Mouse (Mus musculus) liver, adult (tissue): ENCODE measurements around the gene Celf6.

ENCODE experiments used
- GATA4 ChIP-seq: IDR thresholded peaks from 2 replicates; pipeline ENCODE4 v1.6.1; 2014; ENCODE audit warnings: mild to moderate bottlenecking, low read length; ENCODE audit not compliant: insufficient replicate concordance

The Celf6 gene

DNA sequence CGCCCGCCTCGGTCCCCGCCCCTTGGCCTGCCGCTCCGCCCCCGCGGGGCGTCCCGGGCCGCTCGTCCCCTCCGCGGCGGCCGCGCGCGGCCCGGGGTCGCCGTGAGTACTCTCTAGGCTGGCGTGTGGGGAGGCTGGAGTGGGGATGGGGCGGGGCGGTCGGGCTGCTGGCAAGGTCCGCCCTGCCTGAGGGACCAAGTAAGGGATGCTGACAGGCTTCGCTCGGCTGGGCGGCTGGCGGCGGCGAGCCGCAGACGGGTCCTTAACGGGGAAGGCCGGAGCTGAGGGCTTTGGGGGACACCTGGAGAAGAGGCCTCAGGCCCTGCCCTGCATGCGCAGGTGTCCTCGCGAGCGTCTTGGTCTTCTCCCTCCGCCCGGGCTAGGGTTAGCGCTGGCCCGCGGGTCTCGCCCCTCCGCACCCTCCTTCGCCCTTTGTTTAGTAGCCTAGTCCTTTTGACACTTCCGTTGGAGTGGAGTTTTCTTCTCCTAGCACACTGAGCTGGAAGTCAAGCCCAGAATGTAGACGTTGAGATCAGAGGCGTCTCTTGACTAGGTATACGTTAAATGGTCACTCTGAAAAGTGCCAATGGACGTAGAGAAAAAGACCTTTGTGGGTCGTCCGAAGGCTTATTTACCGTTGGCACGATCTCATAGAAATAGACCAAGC, 39.7 kb downstream of the Celf6 start:
- TF ChIP-seq GATA4, result no peak

- TF ChIP-seq GATA4, result no peak
Observed at GRCm38 (mm10) chr9:59638372-59638771, 60.7 kb downstream of the Celf6 start.

DNA sequence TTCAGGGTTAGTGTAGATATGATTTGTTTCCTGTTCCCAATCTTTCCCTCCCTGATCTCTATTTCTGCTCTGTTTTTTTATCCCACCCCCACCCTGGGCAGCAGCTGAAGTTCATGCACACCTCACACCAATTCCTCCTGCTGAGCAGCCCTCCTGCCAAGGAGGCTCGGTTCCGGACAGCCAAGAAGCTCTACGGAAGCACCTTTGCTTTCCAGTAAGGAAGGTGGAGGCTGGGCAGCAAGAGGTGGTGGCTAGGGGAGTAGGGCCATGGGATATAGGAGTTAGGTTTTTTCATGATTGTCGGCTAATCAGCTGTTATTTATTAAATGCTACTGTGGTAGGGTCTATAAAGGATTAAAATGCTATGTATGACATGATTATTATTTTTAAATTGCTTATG, 62.2 kb downstream of the Celf6 start:
- TF ChIP-seq GATA4, result no peak

GRCm38 (mm10) chr9:59641320-59641719, 63.6 kb downstream of the Celf6 start:
- TF ChIP-seq GATA4, result no peak

- TF ChIP-seq GATA4, result no peak
Observed at GRCm38 (mm10) chr9:59649911-59650310, 72.2 kb downstream of the Celf6 start.

DNA sequence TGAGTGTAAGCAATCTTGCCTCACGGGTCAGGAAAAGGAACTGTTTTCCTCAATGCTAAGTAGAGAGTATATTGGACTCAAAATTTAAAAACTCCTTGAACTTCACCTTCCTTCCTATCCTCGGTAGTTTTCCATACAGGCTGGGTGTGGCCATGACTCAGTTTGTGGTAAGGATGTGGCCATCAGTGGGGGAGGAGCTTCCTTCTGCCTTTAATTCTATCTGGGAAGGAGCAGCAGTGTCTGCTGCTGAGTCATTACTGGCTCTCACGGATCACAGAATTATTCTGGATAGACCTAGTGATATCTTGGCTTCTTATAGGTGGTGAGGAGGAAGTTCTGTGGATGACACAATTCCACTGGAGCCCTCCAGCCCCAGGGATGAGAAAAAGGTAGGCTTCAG, 75.7 kb downstream of the Celf6 start:
- TF ChIP-seq GATA4, result no peak

- no peak for TF ChIP-seq GATA4
Observed at GRCm38 (mm10) chr9:59654450-59654983, 76.8 kb downstream of the Celf6 start.

- peak; percentile 93; the same call in 1 of the 2 replicates for TF ChIP-seq GATA4
Observed at GRCm38 (mm10) chr9:59655958-59656634, 78.4 kb downstream of the Celf6 start, which contains the start of gene Pkm. Pkm (plus strand) TSS chr9:59656368.
